In the genomic region with DNA sequence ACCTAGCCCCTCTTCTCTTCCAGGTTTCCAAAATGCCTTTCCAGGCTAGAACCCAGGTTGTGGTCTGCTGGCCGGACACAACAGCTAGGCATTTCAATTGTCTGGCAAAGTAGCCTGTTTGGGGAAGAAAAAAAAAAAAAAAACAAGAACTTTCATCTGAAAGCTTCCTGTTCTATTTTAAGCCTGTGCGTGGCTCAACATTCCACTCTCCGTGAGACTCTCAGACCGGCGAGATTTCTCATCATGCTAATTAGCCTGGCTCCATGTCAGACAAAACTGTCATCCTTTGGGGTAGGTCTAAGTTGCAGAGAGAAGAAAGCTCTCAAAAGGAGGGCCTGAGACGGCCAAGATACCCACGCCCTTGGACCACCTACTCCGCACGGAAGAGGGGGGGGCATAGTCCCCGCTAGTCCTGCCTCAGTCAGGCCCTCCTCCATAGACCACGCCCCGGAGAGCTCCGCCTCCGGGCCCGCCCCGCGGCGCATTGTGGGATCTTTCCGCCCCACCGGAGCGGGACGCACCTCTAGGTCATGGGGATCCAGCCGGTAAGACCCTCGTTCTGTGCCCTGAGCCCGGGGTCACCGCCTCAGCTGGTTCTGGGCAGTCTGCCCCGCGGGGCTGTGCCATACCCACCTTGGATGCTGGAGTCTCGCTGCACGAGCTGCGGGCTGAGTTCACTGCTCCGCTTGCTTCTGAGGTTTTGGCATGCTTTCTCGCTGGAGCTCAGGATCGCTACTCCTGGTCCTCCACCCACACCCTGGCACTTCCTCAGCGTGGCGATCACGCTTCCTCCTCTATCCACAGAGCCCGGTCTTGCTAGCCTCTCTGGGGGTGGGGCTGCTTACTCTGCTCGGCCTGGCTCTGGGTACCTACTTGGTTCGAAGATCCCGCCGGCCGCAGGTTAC, we compare ENCODE assay signal across 8 mouse cellular contexts. TPM values are rescaled to one million over a fixed set of nuclear protein-coding genes. Genes with fewer than 3 reads are reported as not detected.
A peak's percentile ranks its signal among the peaks of the same experiment; 100 is the strongest.
DNase-seq lines count a peak whose midpoint lies in the region; ATAC-seq lines count a peak whose summit lies in the region.

A gene (plus strand): TSS at position 51 of the 905 bp plus-strand sequence.

- no peaks in the 10 kb centered on the region for H3K9me3 ChIP-seq in lung, embryonic 15.5 days

- no peaks in the 10 kb centered on the region for H3K27me3 ChIP-seq in lung, embryonic 15.5 days

- under 1% methylated on average over 43 of the region's 43 CpGs for WGBS in lung, embryonic 15.5 days

- H3K27ac ChIP-seq in lung, embryonic 15.5 days, result peak within 1 kb of the TSS; percentile 65

- H3K36me3 ChIP-seq in lung, embryonic 15.5 days, result peaks cover 32% of the 10 kb centered on the region

- H3K4me2 ChIP-seq in lung, embryonic 15.5 days, result peak within 1 kb of the TSS; percentile 76

- peak; percentile 100 for ATAC-seq in lung, embryonic 15.5 days (ENCODE audit: borderline replicate concordance, extremely low read depth, low FRiP score, low TSS enrichment)

- peak within 1 kb of the TSS; percentile 52 for H3K4me3 ChIP-seq in lung, embryonic 15.5 days

- DNase-seq in MEL-GATA-1-ER (ENCODE audit: extremely low read depth, low read depth), result peak; percentile 76
- DNase-seq in cerebellum, adult 9-10 months, result peak; percentile 69
- DNase-seq in forelimb bud, embryonic 11.5 days (ENCODE audit: low read depth, low spot score), result peak; percentile 74
- DNase-seq in heart, postnatal 4 days, result peak; percentile 82
- peak; percentile 24 to 57 for DNase-seq in layer of hippocampus, adult 8-10 months (ENCODE audit: low spot score in 2 of 2)
- DNase-seq in ovary, adult 18-20 months (ENCODE audit: low spot score), result peak; percentile 64
- peak; percentile 82 for DNase-seq in thymus, postnatal 0 days (ENCODE audit: low spot score)

- H3K4me1 ChIP-seq in lung, embryonic 15.5 days, result peaks cover 7% of the 10 kb centered on the region

- H3K9ac ChIP-seq in lung, embryonic 15.5 days, result peak within 1 kb of the TSS; percentile 54

RNA-seq across cellular contexts. Expression of the gene that starts here (rescaled TPM):
- 10 to 100 TPM; 31.0 to 31.1 TPM for total RNA-seq in heart, postnatal 4 days (2021)
- 10 to 100 TPM; 28.8 to 43.0 (median 35.5) TPM for total RNA-seq in layer of hippocampus, adult 8-10 months (2022)
- polyA plus RNA-seq in lung, embryonic 15.5 days (2015; fragmentation: Nextera tagmentation; extraction: Ambion mirVana), result 39.7 and 42.9 TPM in 2 replicates
- polyA plus RNA-seq in thymus, postnatal 0 days (2015; fragmentation: Nextera tagmentation; extraction: Ambion mirVana), result 13.4 and 20.4 TPM in 2 replicates

Comparison
In these comparisons a context has a peak if more than half of its experiments do, and no peak if none do; other contexts are left out.
1. Peak in every context shown above with its lines: DNase-seq, ATAC-seq, H3K4me3 ChIP-seq and H3K27ac ChIP-seq.